Mouse (Mus musculus) cerebellum, postnatal 36 days (tissue): ENCODE measurements at regions not wholly inside any gene's neighbourhood (a gene's known extent, or its start where the extent isn't known, plus 50 kb on each side); places are given as distances from the start of the nearest gene placed in this dataset.

Experiments
- DNase-seq, 2 experiments: peaks; one replicate each; pipeline ENCODE4 v3.0.0; 2021 to 2022; ENCODE audit warnings: mixed read lengths in 2 of 2

- no peak for DNase-seq
These were observed 82.9 kb upstream of the Jade1 start for GRCm38 (mm10) chr3:41472586-41472985.

GRCm38 (mm10) chr3:41469106-41469505 lies 86.4 kb upstream of the Jade1 start:
- no peak for DNase-seq

GRCm38 (mm10) chr3:41467857-41468256 lies 87.7 kb upstream of the Jade1 start:
- no peak for DNase-seq

GRCm38 (mm10) chr3:41465893-41466292 lies 89.6 kb upstream of the Jade1 start:
- DNase-seq = no peak

- no peak for DNase-seq
These were observed 92.4 kb upstream of the Jade1 start for GRCm38 (mm10) chr3:41462953-41463644.

- no peak for DNase-seq
These were observed 95.4 kb upstream of the Jade1 start for GRCm38 (mm10) chr3:41460131-41460530.

GRCm38 (mm10) chr3:41458156-41458555 lies 97.4 kb upstream of the Jade1 start:
- no peak for DNase-seq

GRCm38 (mm10) chr3:41453525-41453924 lies 102.0 kb upstream of the Jade1 start:
- DNase-seq = no peak

- DNase-seq = no peak
These were observed 102.8 kb upstream of the Jade1 start for GRCm38 (mm10) chr3:41452716-41453090.

- DNase-seq = no peak
These were observed 103.4 kb upstream of the Jade1 start for GRCm38 (mm10) chr3:41452020-41452715.

- DNase-seq = no peak
These were observed 104.8 kb upstream of the Jade1 start for GRCm38 (mm10) chr3:41450696-41451095.

- no peak for DNase-seq
These were observed 111.2 kb upstream of the Jade1 start for GRCm38 (mm10) chr3:41444243-41444753.

GRCm38 (mm10) chr3:41436238-41436637 lies 119.3 kb upstream of the Jade1 start:
- DNase-seq = no peak

GRCm38 (mm10) chr3:41433106-41433505 lies 122.4 kb upstream of the Jade1 start:
- DNase-seq = no peak

GRCm38 (mm10) chr3:41432376-41432775 lies 123.2 kb upstream of the Jade1 start:
- DNase-seq = no peak

GRCm38 (mm10) chr3:41430191-41430590 lies 125.3 kb upstream of the Jade1 start:
- no peak for DNase-seq

GRCm38 (mm10) chr3:41426946-41427345 lies 128.6 kb upstream of the Jade1 start:
- DNase-seq = no peak

- no peak for DNase-seq
These were observed 129.7 kb upstream of the Jade1 start for GRCm38 (mm10) chr3:41425863-41426262.

GRCm38 (mm10) chr3:41424142-41424939 lies 131.2 kb upstream of the Jade1 start:
- no peak for DNase-seq

- DNase-seq = no peak
These were observed 131.9 kb upstream of the Jade1 start for GRCm38 (mm10) chr3:41423630-41424029.

- DNase-seq = no peak
These were observed 132.6 kb upstream of the Jade1 start for GRCm38 (mm10) chr3:41422615-41423579.

GRCm38 (mm10) chr3:41413771-41414170 lies 141.8 kb upstream of the Jade1 start:
- no peak for DNase-seq
